Mouse (Mus musculus): Measurements from ENCODE around the gene Ubqln4. TPM values are rescaled to one million over a fixed set of nuclear protein-coding genes. Genes with fewer than 3 reads are reported as not detected.
"Not testable (repeated sequence)": the region's sequence is repeated elsewhere in the genome, so short reads cannot be mapped to it uniquely, and the experiment has no call there.

Gene Ubqln4
- polyA plus RNA-seq, 1 experiment: 38.6 TPM

DNA sequence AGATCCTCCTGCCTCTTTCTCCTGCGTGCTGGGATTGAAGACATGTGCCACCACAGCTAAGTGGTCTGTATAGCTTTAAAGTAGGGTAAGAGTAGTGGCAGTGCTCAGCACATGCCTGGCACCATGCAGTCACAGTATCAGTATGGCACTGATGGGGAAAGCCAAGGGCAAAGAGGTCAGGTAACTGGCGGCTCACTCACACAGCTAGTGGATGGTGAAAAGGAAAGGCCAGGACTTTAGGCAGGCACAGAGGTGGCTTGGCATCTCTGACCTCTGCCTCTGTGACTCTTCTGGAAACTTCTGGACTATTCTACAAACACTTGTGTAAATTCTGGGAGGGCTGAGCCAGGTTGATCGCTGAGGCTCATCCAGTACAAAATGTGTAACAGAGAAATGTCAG is 12.6 kb downstream of the Ubqln4 start:
- DNase-seq (ENCODE audit: low spot score): no peak

DNA sequence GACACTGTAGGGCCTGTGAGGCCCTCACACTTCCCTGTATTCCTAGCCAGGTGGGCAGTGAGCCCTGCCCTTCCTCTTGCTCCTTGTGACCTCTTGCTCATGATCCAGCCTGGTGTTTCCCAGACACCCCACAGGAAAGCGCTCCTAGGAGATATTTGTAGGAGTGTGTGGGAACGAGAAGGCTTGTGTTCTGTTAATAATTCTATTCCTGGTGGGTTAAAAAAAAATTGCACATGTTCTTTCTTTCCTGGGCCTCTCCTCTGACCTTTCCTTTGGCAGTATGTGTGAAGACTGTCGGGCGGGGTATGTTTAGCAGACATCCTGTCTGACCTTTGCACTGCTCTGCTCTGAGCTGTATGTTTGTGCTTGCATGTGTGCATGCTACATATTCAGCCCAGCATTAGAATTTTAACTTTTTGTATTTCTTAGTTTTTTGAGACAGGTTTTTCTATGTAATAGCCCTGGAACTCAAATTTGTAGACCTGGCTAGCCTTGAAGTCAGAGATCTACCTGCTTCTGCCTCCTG is 13.0 kb downstream of the Ubqln4 start:
- no peak for DNase-seq (ENCODE audit: low spot score)

DNA sequence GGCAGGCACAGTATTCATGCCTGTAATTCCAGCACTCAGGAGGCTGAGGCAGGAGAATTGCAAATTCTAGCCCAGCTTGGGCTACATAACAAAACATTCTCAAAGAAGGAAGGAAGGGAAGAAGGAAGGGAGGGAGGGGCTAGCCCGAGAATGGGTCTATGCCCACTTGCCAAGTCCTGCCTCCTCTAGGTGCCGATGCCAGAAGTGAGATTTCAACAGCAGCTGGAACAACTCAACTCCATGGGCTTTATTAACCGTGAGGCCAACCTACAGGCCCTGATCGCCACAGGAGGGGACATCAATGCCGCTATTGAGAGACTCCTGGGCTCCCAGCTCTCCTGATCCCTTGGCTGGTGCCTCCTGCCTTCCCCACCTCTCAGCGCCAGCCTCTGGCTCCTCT is 14.3 kb downstream of the Ubqln4 start:
- no peak for DNase-seq (ENCODE audit: low spot score)

DNA sequence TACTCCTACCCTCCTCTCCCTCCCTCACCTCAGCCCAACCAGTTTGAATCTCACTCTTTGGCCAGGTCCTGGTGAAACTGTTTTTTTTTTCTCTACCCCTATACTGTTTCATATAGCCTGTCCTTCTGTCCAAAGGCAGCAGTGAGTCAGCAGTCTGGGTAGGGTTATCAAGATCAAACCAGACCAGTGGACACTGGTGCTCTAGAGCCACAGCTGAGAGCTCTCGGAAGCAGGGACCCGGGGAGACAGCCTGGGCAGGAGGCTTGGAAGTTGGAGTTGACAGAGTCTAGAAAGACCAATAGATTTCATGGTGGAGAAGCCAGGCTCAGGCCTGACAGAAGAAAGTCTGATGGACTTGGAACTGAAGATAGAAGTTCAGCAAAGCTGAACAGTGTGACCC is 15.1 kb downstream of the Ubqln4 start:
- DNase-seq (ENCODE audit: low spot score): no peak

DNA sequence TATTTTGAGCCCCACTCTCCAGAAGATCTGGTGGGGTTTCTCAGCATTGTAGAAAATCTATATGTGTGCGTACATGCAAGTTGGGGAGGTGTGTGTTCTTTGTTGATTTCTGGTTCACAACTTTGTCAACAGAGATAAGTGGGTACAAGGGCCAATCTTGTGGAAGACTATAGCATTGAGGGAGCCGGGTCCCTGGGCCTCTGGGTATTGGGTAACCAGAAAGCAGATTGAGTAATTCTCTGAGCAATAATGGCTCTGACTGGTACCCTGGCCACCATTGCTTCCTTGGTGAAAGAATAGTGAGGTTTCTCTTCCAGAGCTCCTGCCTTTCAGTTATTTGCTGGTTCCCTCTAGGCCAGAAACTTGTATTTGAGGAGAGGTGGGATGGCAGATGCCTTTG is 15.5 kb downstream of the Ubqln4 start:
- DNase-seq (ENCODE audit: low spot score): no peak

DNA sequence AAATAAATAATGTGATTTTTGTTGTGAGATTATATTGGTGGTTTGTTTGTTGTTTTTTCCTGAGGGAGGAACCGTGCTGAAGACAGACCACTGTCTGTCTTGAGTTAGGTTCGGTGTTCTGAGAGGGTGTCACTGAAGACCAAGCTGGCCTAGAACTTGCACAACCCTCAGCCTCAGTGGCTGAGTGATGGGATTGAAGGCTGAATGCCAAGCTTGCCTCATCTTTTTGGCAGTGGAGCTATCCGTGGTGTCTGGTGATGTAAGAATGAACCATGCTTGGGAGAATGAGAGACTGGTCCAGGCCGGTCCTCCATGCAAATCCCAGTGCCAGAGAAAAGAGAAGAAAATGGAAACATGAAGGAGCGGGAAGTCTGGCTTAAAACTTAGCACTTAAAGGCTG is 16.1 kb downstream of the Ubqln4 start:
- DNase-seq (ENCODE audit: low spot score): no peak

DNA sequence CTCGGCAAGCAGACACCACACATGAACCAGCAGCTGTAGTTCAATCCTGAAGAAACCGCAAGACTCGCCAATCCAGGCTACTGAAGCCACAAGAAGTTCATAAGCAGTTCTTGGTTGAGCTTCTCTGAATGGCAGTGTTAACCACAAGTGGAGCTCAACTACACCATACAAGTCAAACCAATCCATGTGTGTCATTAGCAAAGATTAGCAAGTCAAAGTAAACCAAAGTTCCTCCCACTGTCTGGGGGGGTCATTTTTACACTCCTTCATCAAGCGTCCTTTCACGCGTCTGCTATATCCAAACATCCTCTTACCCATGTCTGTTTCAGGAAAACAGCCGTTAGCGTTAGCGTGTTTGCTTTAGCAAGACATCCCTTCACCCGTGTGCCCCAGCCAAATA is 16.8 kb downstream of the Ubqln4 start:
- DNase-seq (ENCODE audit: low spot score): no peak

DNA sequence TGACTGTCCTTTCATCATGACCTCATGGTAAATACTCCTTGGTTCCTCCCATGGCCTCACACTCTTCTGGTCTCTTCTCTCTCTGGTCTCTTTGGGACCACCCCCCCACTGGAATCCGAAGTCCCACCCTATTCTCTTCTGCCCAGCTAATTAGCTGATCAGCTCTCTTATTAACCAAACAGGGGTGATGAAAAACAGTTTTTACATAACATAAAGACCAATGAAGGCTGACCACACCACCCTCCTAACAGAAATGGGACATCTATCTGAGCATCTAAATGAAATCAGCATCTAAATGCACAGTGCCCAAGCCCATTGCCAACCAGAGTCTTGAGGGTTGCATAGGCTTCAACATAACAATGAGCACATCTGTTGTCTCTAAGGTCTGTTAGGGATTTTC is 18.3 kb downstream of the Ubqln4 start:
- no peak for DNase-seq (ENCODE audit: low spot score)

DNA sequence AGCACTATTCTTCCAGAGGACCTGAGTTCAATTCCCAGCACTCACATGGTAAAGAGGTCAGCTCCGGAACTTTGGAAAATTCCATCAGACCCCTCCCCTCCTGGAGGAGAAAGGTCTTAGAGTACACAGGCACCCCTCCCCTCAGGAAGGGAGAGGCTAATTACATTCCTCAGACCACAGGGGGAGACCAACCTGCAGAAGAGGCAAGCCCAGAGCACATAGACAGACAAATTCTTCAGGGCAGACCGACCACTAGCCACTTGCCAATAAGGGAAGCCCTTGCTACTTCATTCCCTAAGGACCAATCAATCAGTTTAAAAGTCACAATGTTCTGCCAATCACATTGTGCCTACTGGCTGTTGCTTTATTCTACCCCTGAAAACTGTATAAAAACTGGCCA is 19.3 kb downstream of the Ubqln4 start:
- DNase-seq (ENCODE audit: low spot score): no peak

DNA sequence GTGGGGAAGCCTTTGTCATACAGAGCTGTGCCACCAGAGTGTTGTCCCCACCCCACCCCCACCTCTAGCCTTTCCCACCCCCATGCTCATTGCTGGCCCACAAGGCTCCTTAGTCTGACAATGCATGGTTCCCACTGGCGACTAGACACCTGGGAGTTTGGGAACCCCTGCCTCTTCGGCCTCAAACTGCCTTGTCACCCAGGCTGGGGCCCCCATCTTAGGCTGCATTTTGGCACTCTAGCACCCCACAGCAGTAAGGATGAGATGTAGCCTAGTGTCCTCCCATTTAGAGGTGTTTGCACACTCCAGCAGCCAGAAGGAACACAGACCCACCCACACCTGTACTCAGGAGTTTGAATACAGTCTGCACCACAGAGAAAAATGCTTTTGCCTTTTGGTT is 20.3 kb downstream of the Ubqln4 start:
- DNase-seq (ENCODE audit: low spot score): no peak

DNA sequence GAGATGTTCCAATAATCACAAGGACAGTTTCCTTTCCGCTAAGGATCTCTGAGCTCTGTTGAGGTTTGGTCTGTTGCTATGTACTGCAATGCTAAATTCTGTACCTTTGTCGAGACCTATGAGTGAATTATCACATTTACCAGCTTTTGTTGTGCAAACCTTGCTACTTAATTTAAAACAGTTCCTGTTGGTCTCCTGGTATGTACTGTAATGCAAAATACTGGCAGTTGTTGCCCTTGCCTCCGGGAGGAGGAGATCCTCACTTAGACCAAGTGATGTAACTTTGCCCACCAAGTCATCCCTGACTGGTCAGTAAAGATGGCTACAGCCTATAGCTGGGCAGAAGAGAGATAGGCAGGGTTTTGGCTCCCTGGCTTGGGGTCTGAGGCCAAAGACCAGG is 22.0 kb downstream of the Ubqln4 start, which contains the start of gene Ssr2:
Gene Ssr2, plus strand, starts transcription at position 337 of the 400 bp plus-strand sequence.
- no peak for DNase-seq (ENCODE audit: low spot score)

DNA sequence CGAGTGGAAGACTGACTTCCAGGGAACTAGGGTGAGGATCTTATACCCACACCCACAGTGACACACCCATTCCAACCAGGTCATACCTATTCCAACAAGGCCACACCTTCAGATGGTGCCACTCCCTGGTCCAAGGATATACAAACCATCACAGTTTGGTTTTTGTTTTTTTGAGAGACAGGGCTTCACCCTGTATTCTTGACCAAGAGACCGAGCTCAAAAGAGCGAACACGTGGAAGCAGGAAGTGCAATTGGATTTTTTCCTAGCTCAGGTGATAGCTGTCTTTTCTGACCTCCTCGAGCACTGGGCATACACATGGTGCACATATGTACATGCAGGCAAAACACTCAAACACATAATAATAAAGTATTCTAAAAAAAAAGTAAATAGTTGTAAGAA is 24.3 kb downstream of the Ubqln4 start:
- DNase-seq (ENCODE audit: low spot score): not testable (repeated sequence)

DNA sequence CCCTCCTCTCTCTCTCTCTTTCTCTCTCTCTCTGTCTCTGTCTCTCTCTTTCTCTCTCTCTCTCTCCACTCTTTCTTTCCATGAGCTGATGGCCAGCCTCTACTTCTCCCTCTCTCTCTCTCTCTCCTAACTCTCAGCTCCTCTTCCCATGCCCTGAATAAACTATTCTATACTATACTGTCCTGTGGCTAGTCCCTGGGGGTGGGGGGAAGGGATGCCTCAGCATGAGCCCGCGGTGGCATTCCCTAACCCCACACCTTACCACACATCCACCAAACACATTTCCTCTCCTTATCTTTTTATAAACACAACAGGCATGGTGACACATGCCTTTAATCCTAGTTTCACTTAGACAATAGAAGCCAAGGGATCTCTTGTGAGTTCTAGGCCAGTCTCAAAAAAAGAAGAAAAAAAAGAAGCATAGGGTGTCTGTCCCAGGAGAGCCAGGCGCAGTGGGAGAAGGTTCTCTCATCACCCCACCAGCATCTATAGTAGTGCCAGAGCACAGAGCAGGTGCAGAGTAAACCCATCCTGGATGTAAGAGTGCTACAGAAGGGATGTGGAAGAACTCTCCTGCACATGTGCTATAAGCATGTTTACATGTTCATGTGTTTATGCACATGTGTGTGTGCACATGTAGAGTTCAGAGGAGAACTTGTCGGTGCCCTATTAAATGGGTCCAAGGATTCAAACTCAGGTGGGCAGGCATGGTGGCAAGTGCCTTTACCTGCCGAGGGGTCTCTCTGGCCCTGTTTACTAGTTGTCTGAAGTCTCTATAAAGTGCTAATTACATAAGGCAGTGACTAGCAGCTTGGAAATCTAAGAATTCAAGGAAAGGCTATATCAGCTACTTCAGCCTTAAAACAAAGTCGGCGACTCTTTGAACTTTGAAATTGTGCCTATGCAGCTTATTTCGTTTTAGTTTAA is 25.2 kb downstream of the Ubqln4 start:
- DNase-seq (ENCODE audit: low spot score): no peak

DNA sequence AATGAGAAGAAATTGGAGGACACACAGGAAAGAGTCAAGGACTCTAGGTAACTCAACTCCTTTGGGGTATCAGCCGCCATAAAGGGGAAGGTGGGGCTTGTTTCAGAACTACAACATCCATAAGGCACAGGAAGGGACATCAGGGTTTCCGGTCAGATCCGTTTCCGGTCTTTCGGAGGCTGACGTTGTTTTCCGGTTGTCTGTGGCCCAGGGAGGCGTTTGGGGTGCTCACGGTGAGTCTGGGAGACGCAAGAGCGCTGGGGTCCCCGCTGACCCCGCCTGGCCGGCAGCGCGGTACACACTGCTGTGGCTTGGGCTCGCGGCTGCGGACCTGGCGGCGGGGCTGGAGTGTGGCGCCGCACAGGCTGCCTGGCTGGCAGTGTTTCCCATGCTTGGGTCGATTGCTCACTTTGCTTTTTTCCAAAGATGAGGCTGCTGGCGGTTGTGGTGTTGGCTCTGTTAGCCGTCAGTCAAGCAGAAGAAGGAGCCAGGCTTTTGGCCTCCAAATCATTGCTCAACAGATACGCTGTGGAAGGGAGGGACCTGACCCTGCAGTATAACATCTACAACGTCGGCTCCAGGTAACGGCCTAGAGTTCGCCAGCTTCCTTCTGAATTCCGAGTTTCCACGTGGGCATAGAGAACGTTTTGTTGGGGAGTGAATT is 26.0 kb downstream of the Ubqln4 start:
- peak; percentile 54 for DNase-seq (ENCODE audit: low spot score)

DNA sequence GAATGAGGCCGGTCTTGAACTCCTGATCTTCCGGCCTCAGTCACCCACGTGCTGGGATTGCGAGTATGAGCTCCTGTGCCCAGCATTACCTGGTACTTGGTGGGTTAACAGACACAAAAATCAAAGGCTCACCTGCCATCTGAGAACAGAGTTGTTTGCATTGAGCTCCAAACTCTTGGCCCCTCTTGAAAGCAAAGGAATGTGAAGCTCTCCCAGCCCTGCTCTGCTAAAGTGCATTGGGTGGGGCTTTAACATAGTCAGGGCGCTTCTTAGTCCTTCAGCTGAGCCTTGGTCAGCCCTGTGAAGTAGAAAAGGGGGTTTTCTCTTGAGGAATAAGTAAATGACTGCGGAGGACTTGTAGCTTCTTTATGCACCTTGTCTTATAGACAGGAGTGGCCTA is 32.2 kb downstream of the Ubqln4 start:
- no peak for DNase-seq (ENCODE audit: low spot score)

DNA sequence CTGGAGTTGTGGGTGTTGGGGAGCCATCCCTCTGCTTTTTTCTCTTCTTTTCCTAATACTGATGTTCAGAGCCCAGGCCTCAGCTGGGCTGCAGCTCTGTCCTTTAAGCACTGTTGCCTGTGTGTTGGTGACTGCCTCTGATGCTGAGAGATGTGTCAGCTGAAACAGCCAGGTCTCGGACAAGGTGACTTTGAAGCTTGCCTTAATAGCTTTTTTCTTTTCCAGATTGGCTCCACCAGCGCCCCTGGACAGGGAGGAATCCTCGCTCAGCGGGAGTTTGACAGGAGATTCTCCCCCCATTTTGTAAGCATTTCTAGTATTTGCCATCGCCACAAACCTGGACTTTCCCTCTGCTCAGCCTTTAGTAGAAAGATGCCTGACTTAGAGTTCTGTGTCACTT is 33.1 kb downstream of the Ubqln4 start:
- no peak for DNase-seq (ENCODE audit: low spot score)

DNA sequence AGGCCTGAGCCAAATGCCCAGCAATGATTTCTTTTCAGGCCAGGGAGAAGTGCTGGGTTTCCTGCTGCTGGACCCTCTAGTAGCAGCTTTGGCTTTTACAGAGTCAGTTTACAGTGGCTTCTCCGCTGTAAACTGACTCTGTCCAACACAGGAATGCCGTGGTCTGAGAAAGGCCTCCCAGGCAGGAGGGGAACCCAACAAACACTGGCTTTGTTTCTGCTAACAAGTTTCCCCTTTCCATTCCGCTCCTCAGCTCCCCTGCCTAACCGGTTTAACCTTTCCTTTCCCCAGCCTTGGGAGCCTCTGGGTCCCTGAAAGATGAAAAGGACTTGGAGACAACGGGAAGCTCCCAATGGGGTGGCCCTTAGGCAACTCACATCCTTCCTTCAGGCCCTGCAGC is 36.7 kb downstream of the Ubqln4 start:
- no peak for DNase-seq (ENCODE audit: low spot score)

DNA sequence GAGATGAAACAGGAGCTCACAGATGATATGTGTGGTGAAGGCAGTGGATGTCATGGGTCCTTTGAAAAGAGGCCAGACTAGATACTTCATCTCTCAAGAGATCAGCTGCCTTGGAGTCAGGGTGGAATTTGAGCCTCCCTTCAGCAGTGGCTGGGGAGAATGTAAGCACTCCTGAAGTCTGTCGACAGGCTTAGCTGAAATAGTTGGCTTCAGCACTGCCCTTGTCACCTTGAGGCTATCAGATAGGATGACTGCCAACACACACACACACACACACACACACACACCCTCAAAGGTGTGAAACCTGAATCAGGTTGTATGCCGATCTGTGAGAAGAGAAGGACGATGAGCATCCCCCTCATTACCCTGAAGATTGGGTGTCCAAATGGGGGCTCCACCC is 37.5 kb downstream of the Ubqln4 start:
- no peak for DNase-seq (ENCODE audit: low spot score)

DNA sequence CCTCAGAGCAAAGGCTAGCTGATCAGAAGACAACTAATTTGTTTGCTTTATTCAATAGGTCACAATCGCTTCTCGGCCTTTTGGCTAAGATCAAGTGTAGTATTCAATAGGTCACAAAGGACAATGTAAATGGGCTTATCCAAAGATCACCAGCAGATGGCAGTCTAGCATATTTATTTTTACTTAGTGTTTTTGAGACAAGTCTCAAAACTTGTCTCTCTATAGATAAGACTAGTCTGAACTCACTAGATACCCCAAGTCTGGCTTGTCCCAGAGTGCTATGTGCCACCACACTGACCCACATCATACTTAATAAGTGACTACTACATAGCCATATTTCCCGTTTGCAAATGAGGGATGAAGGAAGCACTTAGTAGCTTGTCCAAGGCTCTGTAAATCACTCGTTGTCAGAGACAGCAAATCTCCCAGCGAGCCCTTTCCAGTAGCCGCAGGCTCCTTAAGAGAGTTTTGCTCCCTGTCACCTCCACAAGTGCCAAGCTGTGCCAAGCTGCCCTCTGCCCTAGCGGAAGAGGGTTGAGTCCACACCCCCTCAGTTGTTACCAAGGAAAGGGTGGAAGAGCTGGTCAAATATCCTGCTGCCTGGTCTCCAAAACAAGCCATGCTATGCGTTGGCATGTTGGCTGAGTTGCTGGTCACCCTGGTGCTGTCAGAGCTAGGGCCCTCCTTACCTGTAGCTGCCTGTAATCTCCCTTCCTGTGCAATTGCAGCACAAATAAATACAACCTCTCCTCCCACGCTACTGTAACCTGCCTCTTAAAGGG is 38.6 kb downstream of the Ubqln4 start:
- DNase-seq (ENCODE audit: low spot score): no peak

DNA sequence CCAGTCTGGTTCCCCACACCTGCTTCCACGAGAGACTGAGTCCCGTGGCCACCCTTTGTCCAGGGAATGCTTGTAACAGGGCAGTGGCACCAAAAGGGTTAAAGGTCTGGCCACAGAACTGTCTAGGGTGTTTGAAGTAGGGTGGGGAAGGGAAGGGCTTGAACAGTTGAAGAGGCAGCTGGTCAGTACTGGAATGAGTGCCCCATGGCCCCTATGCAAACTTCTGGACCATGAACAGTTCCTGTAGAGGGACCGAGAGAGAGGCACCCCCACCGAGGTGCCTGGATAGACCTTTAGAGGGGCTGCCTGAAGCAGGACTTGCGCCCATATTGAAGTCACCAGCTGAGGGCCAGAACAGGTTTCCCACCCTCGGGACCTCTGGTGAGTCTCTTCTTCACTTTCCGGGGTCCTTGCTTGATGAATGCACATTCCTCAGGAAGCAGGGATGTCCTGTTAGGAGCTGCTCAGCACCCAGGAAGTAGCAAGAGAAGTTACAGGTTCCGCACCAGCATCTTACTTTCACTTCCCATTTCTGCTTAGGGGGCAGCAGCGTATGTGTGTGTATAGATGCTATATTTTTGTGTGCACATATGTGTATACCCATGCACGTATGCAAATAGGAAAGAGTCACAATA is 39.5 kb downstream of the Ubqln4 start:
- no peak for DNase-seq (ENCODE audit: low spot score)

DNA sequence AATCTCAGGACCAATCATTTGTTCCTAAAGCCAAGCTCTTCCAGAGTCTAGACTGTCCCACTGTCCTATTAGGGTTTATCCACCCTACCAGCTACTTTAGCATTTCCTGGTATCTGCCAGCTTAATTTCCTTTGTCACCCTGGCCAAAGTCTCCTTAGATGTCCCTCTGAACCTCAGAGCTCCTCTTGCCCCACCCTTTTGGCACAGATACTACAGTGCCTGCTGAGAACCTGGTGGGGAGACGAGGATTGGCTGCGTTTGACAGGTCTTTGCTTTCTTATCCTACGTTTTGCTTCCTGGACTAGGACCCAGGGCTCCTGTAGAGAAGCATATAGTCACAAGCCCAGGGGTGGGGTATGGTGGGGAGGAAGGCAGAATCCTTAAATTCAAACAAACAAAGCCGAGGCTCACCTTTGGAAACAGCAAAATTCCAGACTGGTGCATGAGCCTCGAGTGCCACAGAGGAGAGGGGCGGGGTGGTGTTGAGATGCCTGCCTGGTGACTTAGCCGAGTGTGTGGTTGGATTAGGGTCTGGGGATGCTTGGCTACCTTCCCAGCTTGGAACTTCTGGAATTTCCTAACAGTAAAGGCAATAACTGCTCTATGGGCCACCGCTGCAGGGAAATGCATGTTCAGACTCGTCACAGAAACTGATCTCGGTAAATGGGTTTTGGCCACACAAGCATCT is 40.5 kb downstream of the Ubqln4 start:
- DNase-seq (ENCODE audit: low spot score): no peak

All from urinary bladder, adult 2 months (tissue).